Mouse (Mus musculus): ENCODE data around the gene Anapc16. TPM values are rescaled to one million over a fixed set of nuclear protein-coding genes. Genes with fewer than 3 reads are reported as not detected.
A peak's percentile ranks its signal among the peaks of the same experiment; 100 is the strongest.

The Anapc16 gene
- polyA plus RNA-seq, 1 experiment = 62.1 TPM

DNA sequence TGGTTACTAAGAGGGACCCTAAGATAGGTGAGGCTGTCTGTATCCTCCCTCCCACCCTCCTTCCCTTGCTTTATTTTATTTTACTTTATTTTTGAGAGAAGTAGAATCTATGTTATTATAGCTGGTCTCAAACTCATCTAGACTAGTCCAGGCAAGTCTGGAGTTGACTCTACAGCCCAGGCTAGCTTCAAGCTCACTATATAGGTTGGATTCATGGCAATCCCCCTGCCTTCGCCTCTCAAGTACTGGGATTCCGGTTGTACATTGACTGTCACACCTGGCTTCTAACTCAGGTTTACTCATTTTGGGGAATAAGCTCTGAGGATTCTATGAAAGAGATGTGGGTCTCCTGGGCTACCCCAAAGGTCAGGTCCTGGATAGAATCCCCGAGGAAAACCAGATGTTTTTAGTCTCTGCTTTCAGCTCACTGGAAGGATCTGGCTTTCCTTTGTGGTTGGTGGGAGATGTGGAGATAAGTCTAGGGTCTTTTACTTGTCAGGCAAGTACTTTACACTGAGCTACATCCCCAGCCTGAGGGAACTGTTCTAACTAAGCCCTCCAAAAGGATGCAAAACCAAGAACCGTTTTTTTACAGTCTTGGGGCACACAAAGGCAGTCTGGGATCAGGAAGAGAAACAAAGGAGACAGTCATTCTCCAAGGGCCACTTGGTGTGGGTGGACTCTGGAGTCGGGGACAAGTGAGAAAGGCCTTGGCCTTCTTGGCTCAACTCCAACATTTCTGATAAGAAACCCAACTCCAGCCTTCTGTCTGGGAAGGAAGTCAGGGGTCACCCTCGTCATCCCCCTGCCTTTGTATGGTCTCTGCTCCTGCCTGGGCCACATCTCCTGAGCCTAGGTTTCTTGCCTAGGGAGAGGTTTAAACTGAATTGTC lies 54.3 kb downstream of the Anapc16 start:
- Histone ChIP-seq H3K27ac (ENCODE audit: insufficient read depth, low read length) (peak overlapping the region; percentile 35; the same call in 1 of the 2 replicates), H3K27me3 (ENCODE audit: control insufficient read depth, insufficient read depth, low read length) (no peaks in the 10 kb centered on the region), H3K4me1 (ENCODE audit: control insufficient read depth, insufficient read depth, insufficient read length) (peaks cover 2% of the 10 kb centered on the region; the same call in 1 of the 2 replicates), H3K36me3 (ENCODE audit: control insufficient read depth, insufficient read depth, low read length) (peaks cover 14% of the 10 kb centered on the region), H3K4me3 (ENCODE audit: extremely low read depth, insufficient read depth, insufficient read length) (no peak overlapping the region)
- 68% methylated on average over 6 of the region's 6 CpGs for WGBS
- TF ChIP-seq CTCF (IDR thresholded peaks at IDR 0.05; ENCODE audit: extremely low read depth, insufficient read depth, insufficient read length, insufficient replicate concordance) (no peak), POLR2A (IDR thresholded peaks at IDR 0.05; ENCODE audit: low read depth, low read length) (no peak)
- DNase-seq (ENCODE audit: low read depth in 1 of 2, low spot score in 2 of 2) = no peak

DNA sequence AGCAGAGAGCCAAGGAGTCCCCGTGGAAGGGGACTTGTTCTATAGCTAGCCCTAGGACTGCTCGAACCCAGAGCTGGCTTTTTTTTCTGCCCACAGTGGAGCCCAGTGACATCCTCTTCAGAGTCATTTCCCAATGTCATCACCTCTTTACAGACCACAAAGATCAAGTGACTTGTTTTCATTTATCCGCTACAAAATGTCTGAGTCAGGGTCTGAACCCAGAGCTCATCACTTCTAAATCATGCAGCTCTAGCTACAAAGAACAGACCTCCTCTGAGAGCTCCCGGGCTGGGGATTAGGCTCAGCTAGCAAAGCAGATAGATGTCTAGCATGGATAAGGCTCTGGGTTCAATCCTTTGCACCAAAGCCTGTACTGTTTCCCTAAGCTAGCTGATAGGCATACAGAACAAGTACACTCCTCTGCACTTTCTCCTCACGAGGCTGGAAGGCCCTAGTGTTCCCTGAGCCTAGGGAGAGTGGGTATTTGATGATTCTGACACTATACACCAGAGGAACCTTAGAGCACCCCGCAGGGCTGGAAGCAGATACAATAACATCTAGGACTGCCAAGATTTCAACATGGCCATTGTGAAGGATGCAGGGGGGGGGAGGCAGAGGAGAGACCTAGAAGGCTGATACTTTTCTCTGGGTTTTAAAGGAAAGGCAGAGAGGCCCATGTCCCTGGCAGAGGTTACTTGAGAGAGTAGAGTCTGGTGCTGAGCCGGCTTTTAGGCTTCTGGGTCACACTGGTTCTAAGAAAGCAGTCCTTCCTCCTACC lies 55.5 kb downstream of the Anapc16 start:
- peaks cover 14% of the 10 kb centered on the region for H3K36me3 ChIP-seq (ENCODE audit: control insufficient read depth, insufficient read depth, low read length)
- peaks cover 4% of the 10 kb centered on the region; the same call in 1 of the 2 replicates for H3K4me1 ChIP-seq (ENCODE audit: control insufficient read depth, insufficient read depth, insufficient read length)
- 64% methylated on average over 7 of the region's 7 CpGs for WGBS
- peak overlapping the region; percentile 35; the same call in 1 of the 2 replicates for H3K27ac ChIP-seq (ENCODE audit: insufficient read depth, low read length)
- no peaks in the 10 kb centered on the region for H3K27me3 ChIP-seq (ENCODE audit: control insufficient read depth, insufficient read depth, low read length)
- TF ChIP-seq CTCF (IDR thresholded peaks at IDR 0.05; ENCODE audit: extremely low read depth, insufficient read depth, insufficient read length, insufficient replicate concordance) (no peak), POLR2A (IDR thresholded peaks at IDR 0.05; ENCODE audit: low read depth, low read length) (no peak)
- DNase-seq (ENCODE audit: low read depth in 1 of 2, low spot score in 2 of 2) = no peak
- H3K4me3 ChIP-seq (ENCODE audit: extremely low read depth, insufficient read depth, insufficient read length) = no peak overlapping the region

DNA sequence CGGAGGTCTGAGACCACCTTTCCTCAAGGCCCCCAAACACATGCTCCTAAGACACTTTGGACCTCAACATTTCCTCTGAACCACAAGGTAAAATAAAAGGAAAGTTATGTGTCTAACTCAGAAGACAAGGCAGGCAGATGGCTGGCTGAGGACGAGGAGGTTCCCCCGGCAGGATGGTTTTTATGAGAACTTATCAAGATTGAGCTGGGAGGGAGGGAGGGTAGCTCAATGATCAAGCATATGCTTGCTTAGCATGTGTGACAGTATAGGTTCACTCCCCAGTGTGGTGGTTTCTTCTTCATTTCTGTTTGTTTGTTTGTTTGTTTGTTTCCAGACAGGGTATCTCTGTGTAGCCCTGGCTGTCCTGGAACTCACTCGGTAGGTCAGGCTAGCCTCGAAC lies 56.6 kb downstream of the Anapc16 start:
- DNase-seq (ENCODE audit: low read depth in 1 of 2, low spot score in 2 of 2) = no peak
- 84% methylated on average over 5 of the region's 5 CpGs for WGBS
- TF ChIP-seq POLR2A (IDR thresholded peaks at IDR 0.05; ENCODE audit: low read depth, low read length) (no peak), CTCF (IDR thresholded peaks at IDR 0.05; ENCODE audit: extremely low read depth, insufficient read depth, insufficient read length, insufficient replicate concordance) (no peak)
- Histone ChIP-seq H3K4me3 (ENCODE audit: extremely low read depth, insufficient read depth, insufficient read length) (no peak overlapping the region), H3K27ac (ENCODE audit: insufficient read depth, low read length) (no peak overlapping the region), H3K36me3 (ENCODE audit: control insufficient read depth, insufficient read depth, low read length) (peaks cover 14% of the 10 kb centered on the region), H3K27me3 (ENCODE audit: control insufficient read depth, insufficient read depth, low read length) (no peaks in the 10 kb centered on the region), H3K4me1 (ENCODE audit: control insufficient read depth, insufficient read depth, insufficient read length) (peaks cover 4% of the 10 kb centered on the region)

DNA sequence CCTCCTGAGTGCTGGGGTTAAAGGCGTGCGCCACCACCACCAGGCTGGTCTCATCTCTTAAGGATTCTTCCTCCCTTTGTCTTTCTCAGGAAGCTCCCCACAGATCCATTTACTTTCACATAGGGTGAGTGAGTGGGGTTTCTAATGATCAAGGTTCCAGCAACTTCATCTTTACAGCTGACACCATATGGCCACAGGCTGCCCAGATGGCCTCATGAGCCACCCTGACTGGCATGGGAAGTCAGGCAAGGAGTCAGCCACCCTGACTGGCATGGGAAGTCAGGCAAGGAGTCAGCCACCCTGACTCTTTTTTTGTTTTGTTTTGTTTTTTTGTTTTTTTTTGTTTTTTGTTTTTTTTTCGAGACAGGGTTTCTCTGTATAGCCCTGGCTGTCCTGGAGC lies 57.5 kb downstream of the Anapc16 start:
- Histone ChIP-seq H3K27ac (ENCODE audit: insufficient read depth, low read length) (no peak overlapping the region), H3K27me3 (ENCODE audit: control insufficient read depth, insufficient read depth, low read length) (no peaks in the 10 kb centered on the region), H3K4me3 (ENCODE audit: extremely low read depth, insufficient read depth, insufficient read length) (no peak overlapping the region), H3K36me3 (ENCODE audit: control insufficient read depth, insufficient read depth, low read length) (peaks cover 12% of the 10 kb centered on the region), H3K4me1 (ENCODE audit: control insufficient read depth, insufficient read depth, insufficient read length) (peaks cover 4% of the 10 kb centered on the region)
- WGBS = 97% methylated on average over 3 of the region's 3 CpGs
- DNase-seq (ENCODE audit: low read depth in 1 of 2, low spot score in 2 of 2) = no peak
- TF ChIP-seq CTCF (IDR thresholded peaks at IDR 0.05; ENCODE audit: extremely low read depth, insufficient read depth, insufficient read length, insufficient replicate concordance) = no peak
- no peak for TF ChIP-seq POLR2A (IDR thresholded peaks at IDR 0.05; ENCODE audit: low read depth, low read length)

DNA sequence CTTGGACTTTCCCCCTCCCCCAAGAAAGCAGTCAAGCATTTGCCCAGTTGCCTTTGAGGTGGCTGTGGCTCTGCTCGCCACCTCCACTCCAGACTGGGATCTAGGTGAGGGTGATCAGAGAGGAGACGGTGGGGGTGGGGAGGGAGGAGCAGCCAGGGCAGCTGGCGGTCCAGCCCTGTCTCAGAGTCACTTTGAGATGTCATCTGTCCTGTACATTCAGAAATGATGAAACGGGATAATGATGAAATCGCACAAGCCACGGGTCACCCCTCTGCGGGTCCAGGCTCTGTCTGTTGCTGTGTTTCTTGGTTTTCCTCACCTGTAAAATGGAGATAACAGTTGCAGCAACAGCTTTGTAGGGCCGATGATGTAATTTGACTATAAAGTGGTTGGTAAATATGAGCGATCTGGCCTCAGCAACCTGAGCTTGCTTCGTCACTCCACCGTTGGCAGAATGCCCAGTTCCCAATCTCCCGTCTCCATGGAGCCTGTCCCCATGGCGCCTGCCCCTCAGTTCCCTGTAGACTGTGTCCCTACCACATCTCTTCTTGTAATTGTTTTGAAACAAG lies 59.4 kb downstream of the Anapc16 start:
- no peaks in the 10 kb centered on the region for H3K27me3 ChIP-seq (ENCODE audit: control insufficient read depth, insufficient read depth, low read length)
- no peaks in the 10 kb centered on the region for H3K36me3 ChIP-seq (ENCODE audit: control insufficient read depth, insufficient read depth, low read length)
- peaks cover 8% of the 10 kb centered on the region for H3K4me1 ChIP-seq (ENCODE audit: control insufficient read depth, insufficient read depth, insufficient read length)
- WGBS = 62% methylated on average over 13 of the region's 13 CpGs
- H3K4me3 ChIP-seq (ENCODE audit: extremely low read depth, insufficient read depth, insufficient read length) = no peak overlapping the region
- no peak for TF ChIP-seq POLR2A (IDR thresholded peaks at IDR 0.05; ENCODE audit: low read depth, low read length)
- TF ChIP-seq CTCF (IDR thresholded peaks at IDR 0.05; ENCODE audit: extremely low read depth, insufficient read depth, insufficient read length, insufficient replicate concordance) = no peak
- peak overlapping the region; percentile 36; the same call in 1 of the 2 replicates for H3K27ac ChIP-seq (ENCODE audit: insufficient read depth, low read length)
- no peak for DNase-seq (ENCODE audit: low read depth in 1 of 2, low spot score in 2 of 2)

DNA sequence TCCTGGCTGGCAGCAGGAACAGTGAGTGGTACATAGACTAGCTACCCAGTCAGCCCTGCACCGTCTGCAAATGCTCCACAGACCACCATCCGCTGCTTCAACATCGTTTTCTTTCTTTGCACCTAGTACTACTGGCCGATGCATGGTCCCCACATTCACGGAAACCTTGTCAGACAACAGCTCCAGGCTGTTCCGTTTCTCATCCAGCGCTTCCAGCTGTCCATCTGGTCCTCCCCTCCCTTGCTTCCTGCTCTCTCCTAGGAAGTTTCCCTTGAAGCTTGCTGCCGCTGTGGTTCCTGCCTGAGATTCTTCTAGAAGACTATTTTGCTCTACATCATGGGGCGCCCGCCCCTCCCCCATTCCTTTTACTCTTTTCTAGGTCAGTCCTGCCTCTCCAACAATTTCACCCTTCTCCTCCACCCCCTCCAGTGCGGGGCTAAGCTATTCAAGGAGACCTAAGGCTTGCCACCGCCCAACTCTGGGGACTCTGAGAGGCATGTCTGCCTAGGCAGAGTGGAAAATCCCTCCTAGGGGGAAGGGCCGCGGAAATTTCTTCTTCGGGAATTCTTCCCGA lies 60.0 kb downstream of the Anapc16 start:
- Histone ChIP-seq H3K27ac (ENCODE audit: insufficient read depth, low read length) (peak overlapping the region; percentile 36; the same call in 1 of the 2 replicates), H3K4me1 (ENCODE audit: control insufficient read depth, insufficient read depth, insufficient read length) (peaks cover 8% of the 10 kb centered on the region), H3K36me3 (ENCODE audit: control insufficient read depth, insufficient read depth, low read length) (no peaks in the 10 kb centered on the region), H3K27me3 (ENCODE audit: control insufficient read depth, insufficient read depth, low read length) (no peaks in the 10 kb centered on the region), H3K4me3 (ENCODE audit: extremely low read depth, insufficient read depth, insufficient read length) (no peak overlapping the region)
- 21% methylated on average over 16 of the region's 16 CpGs for WGBS
- DNase-seq (ENCODE audit: low read depth in 1 of 2, low spot score in 2 of 2) = no peak
- no peak for TF ChIP-seq CTCF (IDR thresholded peaks at IDR 0.05; ENCODE audit: extremely low read depth, insufficient read depth, insufficient read length, insufficient replicate concordance)
